Mouse (Mus musculus) cerebellum, postnatal 14 days (tissue): ENCODE measurements around the gene Rpl6.
A peak's percentile ranks its signal among the peaks of the same experiment; 100 is the strongest.

Experiments used
- DNase-seq, 2 experiments: peaks; one replicate each; pipeline ENCODE4 v3.0.0; 2021; ENCODE audit warnings: mixed read lengths in 2 of 2

Rpl6 gene

GRCm38 (mm10) chr5:121204132-121205089 is at the start of gene Rpl6:
TSS of gene Rpl6 (plus strand) at chr5:121204481.
- DNase-seq = peak; percentile 81 to 87

- no peak for DNase-seq
Measured at GRCm38 (mm10) chr5:121156121-121156520, 48.2 kb upstream of the Rpl6 start.

GRCm38 (mm10) chr5:121157017-121157416 is 47.3 kb upstream of the Rpl6 start:
- peak in 1 of 2 experiments; percentile 52 for DNase-seq

GRCm38 (mm10) chr5:121157489-121157888 is 46.8 kb upstream of the Rpl6 start:
- peak in 1 of 2 experiments; percentile 52 for DNase-seq

- no peak for DNase-seq
Measured at GRCm38 (mm10) chr5:121158966-121159365, 45.3 kb upstream of the Rpl6 start.

- DNase-seq = no peak
Measured at GRCm38 (mm10) chr5:121162285-121162684, 42.0 kb upstream of the Rpl6 start.

- DNase-seq = no peak
Measured at GRCm38 (mm10) chr5:121162923-121163322, 41.4 kb upstream of the Rpl6 start.

GRCm38 (mm10) chr5:121166884-121167283 is 37.4 kb upstream of the Rpl6 start:
- peak; percentile 49 to 56 for DNase-seq

- DNase-seq = no peak
Measured at GRCm38 (mm10) chr5:121169588-121169987, 34.7 kb upstream of the Rpl6 start.

- DNase-seq = peak; percentile 48 to 66
Measured at GRCm38 (mm10) chr5:121172835-121173234, 31.4 kb upstream of the Rpl6 start.

GRCm38 (mm10) chr5:121179077-121179857 is 25.0 kb upstream of the Rpl6 start:
- no peak for DNase-seq

- no peak for DNase-seq
Measured at GRCm38 (mm10) chr5:121183269-121183668, 21.0 kb upstream of the Rpl6 start.

GRCm38 (mm10) chr5:121184375-121184774 is 19.9 kb upstream of the Rpl6 start:
- no peak for DNase-seq

- peak; percentile 43 to 47 for DNase-seq
Measured at GRCm38 (mm10) chr5:121184945-121185551, 19.2 kb upstream of the Rpl6 start.

GRCm38 (mm10) chr5:121187580-121188001 is 16.7 kb upstream of the Rpl6 start:
- DNase-seq = no peak

GRCm38 (mm10) chr5:121188265-121188664 is 16.0 kb upstream of the Rpl6 start:
- no peak for DNase-seq

- no peak for DNase-seq
Measured at GRCm38 (mm10) chr5:121189182-121189581, 15.1 kb upstream of the Rpl6 start.

GRCm38 (mm10) chr5:121190210-121190835 is 14.0 kb upstream of the Rpl6 start:
- no peak for DNase-seq

GRCm38 (mm10) chr5:121190836-121191583 is 13.3 kb upstream of the Rpl6 start, which contains the start of gene Ptpn11:
TSS of gene Ptpn11 (minus strand) at chr5:121191397.
- peak; percentile 92 to 95 for DNase-seq

GRCm38 (mm10) chr5:121191584-121191906 is 12.7 kb upstream of the Rpl6 start:
- no peak for DNase-seq

GRCm38 (mm10) chr5:121194173-121194572 is 10.1 kb upstream of the Rpl6 start:
- no peak for DNase-seq

- DNase-seq = no peak
Measured at GRCm38 (mm10) chr5:121196764-121197163, 7.5 kb upstream of the Rpl6 start.
